Mouse (Mus musculus) heart, embryonic 10.5 days (tissue): ENCODE measurements at regions not wholly inside any gene's neighbourhood (a gene's known extent, or its start where the extent isn't known, plus 50 kb on each side); places are given as distances from the start of the nearest gene placed in this dataset.

Source experiments
- DNase-seq: peaks from one replicate; pipeline ENCODE4 v3.0.0-alpha.2; 2017; ENCODE audit warnings: low spot score
- H3K27ac ChIP-seq: fragments of 300-500 bp; sonication (generic); 2 replicates; pipeline ENCODE4 v1.5.1; 2016; ENCODE audit warnings: mild to moderate bottlenecking
- H3K27me3 ChIP-seq: fragments of 300-500 bp; sonication (generic); 2 replicates; pipeline ENCODE4 v1.6.1; 2016; ENCODE audit warnings: mild to moderate bottlenecking; ENCODE audit not compliant: poor library complexity, insufficient read depth, severe bottlenecking
- H3K36me3 ChIP-seq: fragments of 300-500 bp; sonication (generic); 2 replicates; pipeline ENCODE4 v1.6.1; 2016; ENCODE audit warnings: mild to moderate bottlenecking, moderate library complexity
- H3K4me1 ChIP-seq: fragments of 300-500 bp; sonication (generic); 2 replicates; pipeline ENCODE4 v1.6.1; 2016; ENCODE audit warnings: mild to moderate bottlenecking
- H3K4me3 ChIP-seq: fragments of 300-500 bp; sonication (generic); 2 replicates; pipeline ENCODE4 v1.5.1; 2016; ENCODE audit warnings: mild to moderate bottlenecking, moderate library complexity
- H3K9me3 ChIP-seq: fragments of 300-500 bp; sonication (generic); 2 replicates; pipeline ENCODE4 v1.6.1; 2016; ENCODE audit warnings: mild to moderate bottlenecking, moderate library complexity
- WGBS: fragments of 180-500 bp; shearing (Covaris S2); methylation state at CpG from one replicate; pipeline ENCODE4 v1.1.7; 2016; 5-methylcytosine and 5-hydroxymethylcytosine counted together

GRCm38 (mm10) chr12:6042326-6042725 lies 666.8 kb upstream of the Klhl29 start:
- Histone ChIP-seq H3K4me3 (no peak overlapping the region), H3K36me3 (no peaks in the 10 kb centered on the region), H3K27ac (no peak overlapping the region), H3K27me3 (no peaks in the 10 kb centered on the region), H3K9me3 (no peaks in the 10 kb centered on the region), H3K4me1 (no peaks in the 10 kb centered on the region)
- no peak for DNase-seq
- 60% methylated on average over 1 of the region's 1 CpGs for WGBS

GRCm38 (mm10) chr12:6024111-6024510 lies 648.6 kb upstream of the Klhl29 start:
- H3K9me3 ChIP-seq, result no peaks in the 10 kb centered on the region
- DNase-seq, result no peak
- 71% methylated on average over 3 of the region's 3 CpGs for WGBS
- H3K4me3 ChIP-seq, result no peak overlapping the region
- H3K27ac ChIP-seq, result no peak overlapping the region
- no peaks in the 10 kb centered on the region for H3K27me3 ChIP-seq
- H3K4me1 ChIP-seq, result no peaks in the 10 kb centered on the region
- H3K36me3 ChIP-seq, result no peaks in the 10 kb centered on the region

GRCm38 (mm10) chr12:6022490-6022889 lies 647.0 kb upstream of the Klhl29 start:
- DNase-seq, result no peak
- H3K9me3 ChIP-seq, result no peaks in the 10 kb centered on the region
- no peaks in the 10 kb centered on the region for H3K4me1 ChIP-seq
- H3K27ac ChIP-seq, result no peak overlapping the region
- H3K4me3 ChIP-seq, result no peak overlapping the region
- 70% methylated on average over 2 of the region's 2 CpGs for WGBS
- no peaks in the 10 kb centered on the region for H3K36me3 ChIP-seq
- H3K27me3 ChIP-seq, result no peaks in the 10 kb centered on the region

GRCm38 (mm10) chr12:6000961-6001360 lies 625.5 kb upstream of the Klhl29 start:
- no peaks in the 10 kb centered on the region for H3K9me3 ChIP-seq
- 65% methylated on average over 3 of the region's 3 CpGs for WGBS
- H3K36me3 ChIP-seq, result no peaks in the 10 kb centered on the region
- H3K4me1 ChIP-seq, result no peaks in the 10 kb centered on the region
- no peak overlapping the region for H3K27ac ChIP-seq
- H3K4me3 ChIP-seq, result no peak overlapping the region
- no peak for DNase-seq
- no peaks in the 10 kb centered on the region for H3K27me3 ChIP-seq

GRCm38 (mm10) chr12:5997366-5997765 lies 621.9 kb upstream of the Klhl29 start:
- no peak overlapping the region for H3K27ac ChIP-seq
- no peaks in the 10 kb centered on the region for H3K27me3 ChIP-seq
- no peaks in the 10 kb centered on the region for H3K4me1 ChIP-seq
- DNase-seq, result no peak
- H3K4me3 ChIP-seq, result no peak overlapping the region
- no peaks in the 10 kb centered on the region for H3K36me3 ChIP-seq
- H3K9me3 ChIP-seq, result no peaks in the 10 kb centered on the region
- WGBS, result 86% methylated on average over 5 of the region's 5 CpGs

- Histone ChIP-seq H3K4me1 (no peaks in the 10 kb centered on the region), H3K4me3 (no peak overlapping the region), H3K27ac (no peak overlapping the region), H3K9me3 (no peaks in the 10 kb centered on the region), H3K27me3 (no peaks in the 10 kb centered on the region), H3K36me3 (no peaks in the 10 kb centered on the region)
- DNase-seq, result no peak
- 73% methylated on average over 6 of the region's 6 CpGs for WGBS
These were observed 621.2 kb upstream of the Klhl29 start for GRCm38 (mm10) chr12:5996672-5997071.

- H3K4me3 ChIP-seq, result no peak overlapping the region
- H3K4me1 ChIP-seq, result no peaks in the 10 kb centered on the region
- 72% methylated on average over 13 of the region's 13 CpGs for WGBS
- H3K36me3 ChIP-seq, result no peaks in the 10 kb centered on the region
- no peak overlapping the region for H3K27ac ChIP-seq
- H3K9me3 ChIP-seq, result no peaks in the 10 kb centered on the region
- H3K27me3 ChIP-seq, result no peaks in the 10 kb centered on the region
- no peak for DNase-seq
These were observed 608.6 kb upstream of the Klhl29 start for GRCm38 (mm10) chr12:5983937-5984610.

- WGBS, result 62% methylated on average over 1 of the region's 1 CpGs
- H3K9me3 ChIP-seq, result no peaks in the 10 kb centered on the region
- no peak overlapping the region for H3K4me3 ChIP-seq
- no peak for DNase-seq
- H3K27ac ChIP-seq, result no peak overlapping the region
- no peaks in the 10 kb centered on the region for H3K4me1 ChIP-seq
- no peaks in the 10 kb centered on the region for H3K36me3 ChIP-seq
- no peaks in the 10 kb centered on the region for H3K27me3 ChIP-seq
These were observed 606.6 kb upstream of the Klhl29 start for GRCm38 (mm10) chr12:5982096-5982495.

GRCm38 (mm10) chr12:5975926-5976325 lies 600.4 kb upstream of the Klhl29 start:
- H3K27me3 ChIP-seq, result no peaks in the 10 kb centered on the region
- WGBS, result 89% methylated on average over 4 of the region's 4 CpGs

GRCm38 (mm10) chr12:5969556-5969955 lies 594.1 kb upstream of the Klhl29 start:
- Histone ChIP-seq H3K27ac (no peak overlapping the region), H3K4me3 (no peak overlapping the region), H3K36me3 (no peaks in the 10 kb centered on the region), H3K27me3 (no peaks in the 10 kb centered on the region), H3K4me1 (no peaks in the 10 kb centered on the region), H3K9me3 (no peaks in the 10 kb centered on the region)
- no peak for DNase-seq
- 86% methylated on average over 4 of the region's 4 CpGs for WGBS

More at GRCm38 (mm10) chr12:5975926-5976325, 600.4 kb upstream of the Klhl29 start:
- Histone ChIP-seq H3K27ac (no peak overlapping the region), H3K4me1 (no peaks in the 10 kb centered on the region), H3K36me3 (no peaks in the 10 kb centered on the region), H3K9me3 (no peaks in the 10 kb centered on the region), H3K4me3 (no peak overlapping the region)
- DNase-seq, result no peak

GRCm38 (mm10) chr12:5956141-5956540 lies 580.7 kb upstream of the Klhl29 start:
- H3K27me3 ChIP-seq, result no peaks in the 10 kb centered on the region
- H3K4me1 ChIP-seq, result no peaks in the 10 kb centered on the region
- no peak overlapping the region for H3K4me3 ChIP-seq
- no peaks in the 10 kb centered on the region for H3K36me3 ChIP-seq
- H3K9me3 ChIP-seq, result no peaks in the 10 kb centered on the region
- 62% methylated on average over 2 of the region's 2 CpGs for WGBS
- DNase-seq, result no peak
- H3K27ac ChIP-seq, result no peak overlapping the region

- no peaks in the 10 kb centered on the region for H3K4me1 ChIP-seq
- no peaks in the 10 kb centered on the region for H3K9me3 ChIP-seq
- DNase-seq, result no peak
- H3K36me3 ChIP-seq, result no peaks in the 10 kb centered on the region
- H3K27me3 ChIP-seq, result no peaks in the 10 kb centered on the region
- WGBS, result 72% methylated on average over 5 of the region's 5 CpGs
- no peak overlapping the region for H3K27ac ChIP-seq
- H3K4me3 ChIP-seq, result no peak overlapping the region
These were observed 580.1 kb upstream of the Klhl29 start for GRCm38 (mm10) chr12:5955564-5955963.

GRCm38 (mm10) chr12:5943346-5943925 lies 568.0 kb upstream of the Klhl29 start:
- no peaks in the 10 kb centered on the region for H3K27me3 ChIP-seq
- whole genome bisulfite sequencing, result 83% methylated on average over 11 of the region's 11 CpGs
- no peaks in the 10 kb centered on the region for H3K9me3 ChIP-seq
- H3K27ac ChIP-seq, result no peak overlapping the region
- DNase-seq, result no peak
- no peaks in the 10 kb centered on the region for H3K36me3 ChIP-seq
- no peaks in the 10 kb centered on the region for H3K4me1 ChIP-seq
- H3K4me3 ChIP-seq, result no peak overlapping the region

- no peaks in the 10 kb centered on the region for H3K4me1 ChIP-seq
- no peak for DNase-seq
- H3K27ac ChIP-seq, result no peak overlapping the region
- 88% methylated on average over 1 of the region's 1 CpGs for WGBS
- H3K4me3 ChIP-seq, result no peak overlapping the region
- no peaks in the 10 kb centered on the region for H3K9me3 ChIP-seq
- no peaks in the 10 kb centered on the region for H3K27me3 ChIP-seq
- H3K36me3 ChIP-seq, result no peaks in the 10 kb centered on the region
These were observed 545.8 kb upstream of the Klhl29 start for GRCm38 (mm10) chr12:5921262-5921661.
